Mouse (Mus musculus): ENCODE measurements around the gene Tm6sf2. TPM values are rescaled to one million over a fixed set of nuclear protein-coding genes. Genes with fewer than 3 reads are reported as not detected.

The Tm6sf2 gene
- polyA plus RNA-seq, 1 experiment from 2014 or later: 2.0 TPM

- 20% methylated on average over 6 of the region's 6 CpGs for WGBS
- no peak overlapping the region for H3K4me2 ChIP-seq (ENCODE audit: low read length)
- no peaks in the 10 kb centered on the region for H3K27me3 ChIP-seq (ENCODE audit: control insufficient read depth, insufficient read depth, low read length)
- ATAC-seq (ENCODE audit: low FRiP score, low TSS enrichment) (0 out of 2 replicates have a peak, but pooled peaks have one; percentile 48), DNase-seq (peak; percentile 54)
- no peaks in the 10 kb centered on the region for H3K4me1 ChIP-seq (ENCODE audit: control insufficient read depth, insufficient read depth, low read length)
- H3K9me3 ChIP-seq (ENCODE audit: control insufficient read depth, low read length): no peaks in the 10 kb centered on the region
- H3K9ac ChIP-seq (replicated peaks; ENCODE audit: low read length): no peak overlapping the region
- peaks cover 97% of the 10 kb centered on the region for H3K36me3 ChIP-seq (ENCODE audit: control insufficient read depth, insufficient read depth, low read length)
- H3K4me3 ChIP-seq (replicated peaks; ENCODE audit: low read depth, low read length): no peak overlapping the region
- no peak overlapping the region for H3K27ac ChIP-seq (replicated peaks; ENCODE audit: low read depth, low read length)
Measured at GRCm38 (mm10) chr8:70104506-70104905, 31.8 kb downstream of the Tm6sf2 start.

- DNase-seq (no peak), ATAC-seq (ENCODE audit: low FRiP score, low TSS enrichment) (no peak)
- Histone ChIP-seq H3K9ac (replicated peaks; ENCODE audit: low read length) (no peak overlapping the region), H3K4me1 (ENCODE audit: control insufficient read depth, insufficient read depth, low read length) (no peaks in the 10 kb centered on the region), H3K36me3 (ENCODE audit: control insufficient read depth, insufficient read depth, low read length) (peaks cover 97% of the 10 kb centered on the region), H3K4me2 (ENCODE audit: low read length) (no peak overlapping the region), H3K27me3 (ENCODE audit: control insufficient read depth, insufficient read depth, low read length) (no peaks in the 10 kb centered on the region), H3K9me3 (ENCODE audit: control insufficient read depth, low read length) (no peaks in the 10 kb centered on the region), H3K27ac (replicated peaks; ENCODE audit: low read depth, low read length) (no peak overlapping the region), H3K4me3 (replicated peaks; ENCODE audit: low read depth, low read length) (no peak overlapping the region)
- WGBS: 83% methylated on average over 7 of the region's 7 CpGs
Measured at GRCm38 (mm10) chr8:70104922-70105321, 32.2 kb downstream of the Tm6sf2 start.

GRCm38 (mm10) chr8:70110451-70110850 lies 37.7 kb downstream of the Tm6sf2 start:
- no peak for ATAC-seq (ENCODE audit: low FRiP score, low TSS enrichment)
- Histone ChIP-seq H3K9ac (replicated peaks; ENCODE audit: low read length) (no peak overlapping the region), H3K4me3 (replicated peaks; ENCODE audit: low read depth, low read length) (no peak overlapping the region), H3K9me3 (ENCODE audit: control insufficient read depth, low read length) (no peaks in the 10 kb centered on the region), H3K27ac (replicated peaks; ENCODE audit: low read depth, low read length) (no peak overlapping the region), H3K4me1 (ENCODE audit: control insufficient read depth, insufficient read depth, low read length) (0 out of 2 replicates have a peak, but pooled peaks cover 3% of the 10 kb centered on the region), H3K36me3 (ENCODE audit: control insufficient read depth, insufficient read depth, low read length) (peaks cover 99% of the 10 kb centered on the region), H3K27me3 (ENCODE audit: control insufficient read depth, insufficient read depth, low read length) (peaks cover 5% of the 10 kb centered on the region; the same call in 1 of the 2 replicates), H3K4me2 (ENCODE audit: low read length) (no peak overlapping the region)
- no peak for DNase-seq
- WGBS: 94% methylated on average over 2 of the region's 2 CpGs

- 56% methylated on average over 23 of the region's 23 CpGs for WGBS
- DNase-seq: no peak
- Histone ChIP-seq H3K9ac (replicated peaks; ENCODE audit: low read length) (no peak overlapping the region), H3K27me3 (ENCODE audit: control insufficient read depth, insufficient read depth, low read length) (peaks cover 5% of the 10 kb centered on the region; the same call in 1 of the 2 replicates), H3K27ac (replicated peaks; ENCODE audit: low read depth, low read length) (no peak overlapping the region), H3K9me3 (ENCODE audit: control insufficient read depth, low read length) (no peaks in the 10 kb centered on the region), H3K36me3 (ENCODE audit: control insufficient read depth, insufficient read depth, low read length) (peaks cover 100% of the 10 kb centered on the region), H3K4me1 (ENCODE audit: control insufficient read depth, insufficient read depth, low read length) (0 out of 2 replicates have a peak, but pooled peaks cover 3% of the 10 kb centered on the region), H3K4me3 (replicated peaks; ENCODE audit: low read depth, low read length) (no peak overlapping the region), H3K4me2 (ENCODE audit: low read length) (no peak overlapping the region)
- ATAC-seq (ENCODE audit: low FRiP score, low TSS enrichment): no peak
Measured at GRCm38 (mm10) chr8:70111192-70111795, 38.6 kb downstream of the Tm6sf2 start.

- H3K9me3 ChIP-seq (ENCODE audit: control insufficient read depth, low read length): no peaks in the 10 kb centered on the region
- peaks cover 88% of the 10 kb centered on the region for H3K36me3 ChIP-seq (ENCODE audit: control insufficient read depth, insufficient read depth, low read length)
- 6% methylated on average over 43 of the region's 43 CpGs for WGBS
- peak; percentile 66 for DNase-seq
- 0 out of 2 replicates have a peak overlapping the region, but pooled peaks have one; percentile 29 for H3K9ac ChIP-seq (replicated peaks; ENCODE audit: low read length)
- no peak for ATAC-seq (ENCODE audit: low FRiP score, low TSS enrichment)
- H3K4me2 ChIP-seq (ENCODE audit: low read length): peak overlapping the region; percentile 12; the same call in 1 of the 2 replicates
- H3K27ac ChIP-seq (replicated peaks; ENCODE audit: low read depth, low read length): no peak overlapping the region
- H3K4me3 ChIP-seq (replicated peaks; ENCODE audit: low read depth, low read length): no peak overlapping the region
- peaks cover 5% of the 10 kb centered on the region; the same call in 1 of the 2 replicates for H3K27me3 ChIP-seq (ENCODE audit: control insufficient read depth, insufficient read depth, low read length)
- peaks cover 10% of the 10 kb centered on the region for H3K4me1 ChIP-seq (ENCODE audit: control insufficient read depth, insufficient read depth, low read length)
Measured at GRCm38 (mm10) chr8:70112401-70113016, 39.8 kb downstream of the Tm6sf2 start.

- ATAC-seq (ENCODE audit: low FRiP score, low TSS enrichment) (no peak), DNase-seq (no peak)
- no peaks in the 10 kb centered on the region for H3K9me3 ChIP-seq (ENCODE audit: control insufficient read depth, low read length)
- no peak overlapping the region for H3K4me3 ChIP-seq (replicated peaks; ENCODE audit: low read depth, low read length)
- H3K9ac ChIP-seq (replicated peaks; ENCODE audit: low read length): no peak overlapping the region
- no peak overlapping the region for H3K4me2 ChIP-seq (ENCODE audit: low read length)
- H3K36me3 ChIP-seq (ENCODE audit: control insufficient read depth, insufficient read depth, low read length): peaks cover 68% of the 10 kb centered on the region
- H3K4me1 ChIP-seq (ENCODE audit: control insufficient read depth, insufficient read depth, low read length): peaks cover 20% of the 10 kb centered on the region
- H3K27ac ChIP-seq (replicated peaks; ENCODE audit: low read depth, low read length): no peak overlapping the region
- H3K27me3 ChIP-seq (ENCODE audit: control insufficient read depth, insufficient read depth, low read length): peaks cover 5% of the 10 kb centered on the region; the same call in 1 of the 2 replicates
- 20% methylated on average over 6 of the region's 6 CpGs for WGBS
Measured at GRCm38 (mm10) chr8:70114488-70114887, 41.8 kb downstream of the Tm6sf2 start.

GRCm38 (mm10) chr8:70114892-70115291 lies 42.2 kb downstream of the Tm6sf2 start:
- 72% methylated on average over 13 of the region's 13 CpGs for WGBS
- no peak overlapping the region for H3K9ac ChIP-seq (replicated peaks; ENCODE audit: low read length)

GRCm38 (mm10) chr8:70117611-70118010 lies 44.9 kb downstream of the Tm6sf2 start:
- peaks cover 19% of the 10 kb centered on the region for H3K4me1 ChIP-seq (ENCODE audit: control insufficient read depth, insufficient read depth, low read length)
- peak overlapping the region; percentile 84 for H3K4me2 ChIP-seq (ENCODE audit: low read length)
- peak overlapping the region; percentile 81 for H3K4me3 ChIP-seq (replicated peaks; ENCODE audit: low read depth, low read length)
- DNase-seq (peak; percentile 30), ATAC-seq (ENCODE audit: low FRiP score, low TSS enrichment) (no peak)
- peaks cover 5% of the 10 kb centered on the region; the same call in 1 of the 2 replicates for H3K27me3 ChIP-seq (ENCODE audit: control insufficient read depth, insufficient read depth, low read length)
- H3K36me3 ChIP-seq (ENCODE audit: control insufficient read depth, insufficient read depth, low read length): peaks cover 37% of the 10 kb centered on the region
- H3K27ac ChIP-seq (replicated peaks; ENCODE audit: low read depth, low read length): no peak overlapping the region
- peak overlapping the region; percentile 91; the same call in 1 of the 2 replicates for H3K9ac ChIP-seq (replicated peaks; ENCODE audit: low read length)
- H3K9me3 ChIP-seq (ENCODE audit: control insufficient read depth, low read length): no peaks in the 10 kb centered on the region
- WGBS: 11% methylated on average over 9 of the region's 9 CpGs

More at GRCm38 (mm10) chr8:70114892-70115291, 42.2 kb downstream of the Tm6sf2 start:
- Histone ChIP-seq H3K4me2 (ENCODE audit: low read length) (no peak overlapping the region), H3K4me3 (replicated peaks; ENCODE audit: low read depth, low read length) (no peak overlapping the region), H3K9me3 (ENCODE audit: control insufficient read depth, low read length) (no peaks in the 10 kb centered on the region), H3K27me3 (ENCODE audit: control insufficient read depth, insufficient read depth, low read length) (peaks cover 5% of the 10 kb centered on the region; the same call in 1 of the 2 replicates), H3K4me1 (ENCODE audit: control insufficient read depth, insufficient read depth, low read length) (peaks cover 20% of the 10 kb centered on the region), H3K27ac (replicated peaks; ENCODE audit: low read depth, low read length) (no peak overlapping the region), H3K36me3 (ENCODE audit: control insufficient read depth, insufficient read depth, low read length) (peaks cover 64% of the 10 kb centered on the region)
- no peak for ATAC-seq (ENCODE audit: low FRiP score, low TSS enrichment)
- DNase-seq: no peak

Data from midbrain, embryonic 14.5 days (tissue).